Mouse (Mus musculus): ENCODE results near the gene Ptges3l. TPM values are rescaled to one million over a fixed set of nuclear protein-coding genes. Genes with fewer than 3 reads are reported as not detected.
"Not testable (repeated sequence)": the region's sequence is repeated elsewhere in the genome, so short reads cannot be mapped to it uniquely, and the experiment has no call there.

Gene Ptges3l
- total RNA-seq, 2 experiments from 2014 or later: 0.99 to 2.0 TPM

- DNase-seq (ENCODE audit: low spot score in 2 of 2): no peak
Measured at GRCm38 (mm10) chr11:101424105-101424851, 855 bp downstream of the Ptges3l start, which contains the start of gene Gm27029. Gm27029 (minus strand) TSS chr11:101424796.

GRCm38 (mm10) chr11:101420148-101420547, 5.0 kb downstream of the Ptges3l start:
- no peak for DNase-seq (ENCODE audit: low spot score in 2 of 2)

GRCm38 (mm10) chr11:101419610-101420009, 5.5 kb downstream of the Ptges3l start:
- DNase-seq (ENCODE audit: low spot score in 2 of 2): no peak

GRCm38 (mm10) chr11:101418991-101419390, 6.1 kb downstream of the Ptges3l start:
- DNase-seq (ENCODE audit: low spot score in 2 of 2): no peak

GRCm38 (mm10) chr11:101417101-101417855, 7.9 kb downstream of the Ptges3l start, which contains the start of gene Aarsd1:
Aarsd1 (minus strand) TSS chr11:101417615.
- DNase-seq (ENCODE audit: low spot score in 2 of 2): peak; percentile 81 to 93

GRCm38 (mm10) chr11:101416433-101417100, 8.6 kb downstream of the Ptges3l start:
- DNase-seq (ENCODE audit: low spot score in 2 of 2): no peak

- no peak for DNase-seq (ENCODE audit: low spot score in 2 of 2)
Measured at GRCm38 (mm10) chr11:101415306-101415705, 9.8 kb downstream of the Ptges3l start.

GRCm38 (mm10) chr11:101395110-101395509, 30.0 kb downstream of the Ptges3l start:
- peak; percentile 56 to 83 for DNase-seq (ENCODE audit: low spot score in 2 of 2)

- no peak for DNase-seq (ENCODE audit: low spot score in 2 of 2)
Measured at GRCm38 (mm10) chr11:101381817-101382216, 43.3 kb downstream of the Ptges3l start.

- no peak for DNase-seq (ENCODE audit: low spot score in 2 of 2)
Measured at GRCm38 (mm10) chr11:101378926-101379325, 46.2 kb downstream of the Ptges3l start.

GRCm38 (mm10) chr11:101378196-101378595, 46.9 kb downstream of the Ptges3l start:
- DNase-seq (ENCODE audit: low spot score in 2 of 2): not testable (repeated sequence)

- DNase-seq (ENCODE audit: low spot score in 2 of 2): no peak
Measured at GRCm38 (mm10) chr11:101374421-101374938, 50.7 kb downstream of the Ptges3l start.

GRCm38 (mm10) chr11:101370141-101370540, 55.0 kb downstream of the Ptges3l start:
- no peak for DNase-seq (ENCODE audit: low spot score in 2 of 2)

Small RNA genes lying within 50 kb of the gene (microRNA-seq; reads per million reads assigned to microRNA genes)
- gene Mir6929: 0 to 0.74 reads per million in 2 experiments

Other genes starting within 250 kb of the Ptges3l start
- gene Ccr10, start 249.9 kb downstream of the Ptges3l start, total RNA-seq (2021): under 1 TPM in 1 of 2 experiments, not detected in 1; 0.18 TPM
- 10 to 100 TPM; 79.0 to 84.0 TPM for gene Ezh1, start 198.9 kb downstream of the Ptges3l start, total RNA-seq (2021)
- 10 to 100 TPM; 62.2 to 72.8 TPM for gene Ramp2, start 179.3 kb downstream of the Ptges3l start, total RNA-seq (2021)
- gene Vps25, start 171.6 kb downstream of the Ptges3l start, total RNA-seq (2021): 10 to 100 TPM; 61.8 to 65.6 TPM
- gene Wnk4, start 164.8 kb downstream of the Ptges3l start, total RNA-seq (2021): 10 to 100 TPM in 1 of 2 experiments, 1 to 10 TPM in 1; 9.8 to 10.4 TPM
- gene Cntd1, start 146.3 kb downstream of the Ptges3l start, total RNA-seq (2021): under 1 TPM; 0.30 to 0.47 TPM
- gene Coa3, start 146.2 kb downstream of the Ptges3l start, total RNA-seq (2021): 100 to 1,000 TPM; 102 to 103 TPM
- 100 to 1,000 TPM; 211 to 217 TPM for gene Becn1, start 123.0 kb downstream of the Ptges3l start, total RNA-seq (2021)
- gene Psme3, start 109.1 kb downstream of the Ptges3l start, total RNA-seq (2021): 100 to 1,000 TPM; 118 to 127 TPM
- 1 to 10 TPM; 6.3 to 7.0 TPM for gene Aoc2, start 100.3 kb downstream of the Ptges3l start, total RNA-seq (2021)
- gene Aoc3, start 94.7 kb downstream of the Ptges3l start, total RNA-seq (2021): under 1 TPM; 0.36 to 0.47 TPM
- gene G6pc, start 57.8 kb downstream of the Ptges3l start, total RNA-seq (2021): not detected
- gene Aarsd1, start 7.7 kb downstream of the Ptges3l start, total RNA-seq (2021): 10 to 100 TPM; 45.9 to 51.1 TPM
- gene Gm27029, start 537 bp downstream of the Ptges3l start, total RNA-seq (2021): 1 to 10 TPM; 6.3 to 6.4 TPM
- 10 to 100 TPM; 36.5 to 36.8 TPM for gene Rundc1, start 248 bp downstream of the Ptges3l start, total RNA-seq (2021)
- 10 to 100 TPM; 40.7 to 42.5 TPM for gene Rpl27, start 17.0 kb upstream of the Ptges3l start, total RNA-seq (2021)
- 1 to 10 TPM; 2.4 to 2.7 TPM for gene Ifi35, start 23.1 kb upstream of the Ptges3l start, total RNA-seq (2021)
- gene Rnd2, start 39.7 kb upstream of the Ptges3l start, total RNA-seq (2021): 100 to 1,000 TPM; 111 to 120 TPM
- gene Vat1, start 40.9 kb upstream of the Ptges3l start, total RNA-seq (2021): 10 to 100 TPM; 32.1 to 33.8 TPM
- gene Brca1, start 126.6 kb upstream of the Ptges3l start, total RNA-seq (2021): 1 to 10 TPM in 1 of 2 experiments, under 1 TPM in 1; 0.56 to 1.0 TPM
- gene Nbr1, start 126.8 kb upstream of the Ptges3l start, total RNA-seq (2021): 100 to 1,000 TPM; 134 to 138 TPM
- 1 to 10 TPM; 1.2 to 2.0 TPM for gene Tmem106a, start 156.9 kb upstream of the Ptges3l start, total RNA-seq (2021)
- gene Gm11634, start 173.9 kb upstream of the Ptges3l start, total RNA-seq (2021): not detected
- 10 to 100 TPM; 12.0 to 15.0 TPM for gene Rdm1, start 201.9 kb upstream of the Ptges3l start, total RNA-seq (2021)
- gene Arl4d, start 240.2 kb upstream of the Ptges3l start, total RNA-seq (2021): 10 to 100 TPM; 16.8 to 32.1 TPM